Mouse (Mus musculus): ENCODE measurements around the gene Acsm5.
"Not testable (repeated sequence)": the region's sequence is repeated elsewhere in the genome, so short reads cannot be mapped to it uniquely, and the experiment has no call there.

Acsm5 gene

DNA sequence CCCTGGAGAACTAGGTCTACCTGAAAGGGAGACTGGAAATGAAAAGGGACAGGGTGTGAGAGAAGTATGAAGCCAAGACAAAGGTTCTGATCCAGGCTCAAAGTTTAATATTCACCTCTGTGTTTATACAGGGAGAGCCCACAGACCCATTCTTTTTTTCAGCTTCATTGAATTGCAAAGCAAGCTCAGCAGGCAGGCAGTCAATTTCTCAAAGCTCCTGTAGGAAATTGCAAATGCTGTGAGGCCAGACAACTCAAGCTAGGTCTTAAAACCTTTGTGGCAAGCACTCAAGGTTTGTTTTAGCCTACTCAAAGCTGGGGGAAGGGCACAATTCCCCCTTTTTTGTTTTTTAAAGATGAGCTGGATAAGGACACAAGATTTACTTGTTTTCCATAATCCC is 26.3 kb downstream of the Acsm5 start:
- no peak for DNase-seq (ENCODE audit: low spot score in 2 of 2)

DNA sequence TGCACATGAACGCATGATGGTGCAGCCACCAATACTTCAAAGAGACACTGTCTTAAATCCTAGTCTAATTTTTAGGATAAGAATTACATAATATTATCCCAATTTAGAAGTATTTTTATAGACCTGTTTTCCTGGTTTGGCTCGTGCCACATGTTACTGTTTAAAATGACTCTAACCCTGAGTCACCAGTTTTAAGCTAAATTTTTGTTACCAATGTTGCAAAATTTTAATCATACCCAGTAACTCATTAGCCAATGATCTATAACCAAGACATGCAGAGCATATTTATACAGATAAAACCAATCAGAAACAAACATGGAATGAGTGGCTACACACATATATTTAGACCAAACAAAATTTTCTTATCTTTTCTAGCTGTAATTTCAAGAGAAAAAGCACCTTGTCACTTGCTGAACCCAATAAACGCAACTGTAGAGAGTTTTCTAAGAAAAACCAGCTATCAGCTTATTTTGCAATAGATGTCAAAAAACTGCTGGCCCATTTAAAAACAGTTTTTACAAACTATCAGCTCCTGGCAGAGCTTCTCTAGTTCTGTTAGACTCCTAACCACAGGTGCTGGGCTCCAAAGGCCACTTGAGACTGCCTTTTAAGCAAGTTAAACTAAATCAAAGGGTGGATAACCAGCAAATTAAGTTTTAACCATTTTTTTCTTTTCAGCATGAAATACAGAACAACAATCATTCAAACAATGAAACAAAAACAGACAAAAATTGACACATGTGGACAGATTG is 31.4 kb downstream of the Acsm5 start:
- no peak for DNase-seq (ENCODE audit: low spot score in 2 of 2)

- no peak for DNase-seq (ENCODE audit: low spot score in 2 of 2)
Measured at GRCm38 (mm10) chr7:119554040-119554439, 34.8 kb downstream of the Acsm5 start, which contains the start of gene Acsm2. Acsm2 (plus strand) TSS chr7:119554340.

- no peak for DNase-seq (ENCODE audit: low spot score in 2 of 2)
Measured at GRCm38 (mm10) chr7:119559789-119560451, 40.7 kb downstream of the Acsm5 start.

DNA sequence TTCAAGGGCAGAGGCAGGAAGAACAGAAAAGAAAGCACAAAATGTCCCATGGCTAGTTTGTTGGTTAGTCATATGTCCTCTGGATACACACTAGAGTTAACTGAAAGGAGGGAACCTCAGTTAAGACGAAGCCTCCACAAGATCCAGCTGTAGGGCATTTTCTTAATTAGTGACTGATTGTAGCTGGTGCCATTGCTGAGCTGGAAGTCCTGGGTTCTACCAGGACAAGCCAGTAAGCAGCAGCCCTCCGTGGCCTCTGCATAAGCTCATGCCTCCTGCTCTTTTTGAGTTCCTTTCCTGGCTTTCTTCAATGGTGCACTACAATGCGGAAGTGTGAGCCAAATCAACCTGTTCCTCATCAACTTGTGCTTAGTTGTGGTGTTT is 41.2 kb downstream of the Acsm5 start:
- no peak for DNase-seq (ENCODE audit: low spot score in 2 of 2)

- no peak for DNase-seq (ENCODE audit: low spot score in 2 of 2)
Measured at GRCm38 (mm10) chr7:119561441-119561840, 42.2 kb downstream of the Acsm5 start.

DNA sequence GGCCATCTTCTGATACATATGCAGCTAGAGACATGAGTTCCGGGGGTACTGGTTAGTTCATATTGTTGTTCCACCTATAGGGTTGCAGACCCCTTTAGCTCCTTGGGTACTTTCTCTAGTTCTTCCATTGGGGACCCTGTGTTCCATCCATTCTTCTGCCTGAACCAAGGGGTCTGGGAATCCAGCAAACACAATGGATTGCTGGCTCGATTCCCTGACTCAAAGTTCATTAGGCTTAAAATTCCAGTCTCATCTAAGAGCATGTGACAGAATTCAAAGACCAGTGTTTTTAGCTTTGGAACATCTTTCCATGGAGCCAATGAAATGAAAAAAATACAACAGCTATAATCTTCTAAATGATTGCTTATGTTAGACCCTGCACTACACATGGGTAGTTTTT is 43.2 kb downstream of the Acsm5 start:
- DNase-seq (ENCODE audit: low spot score in 2 of 2) = not testable (repeated sequence)

DNA sequence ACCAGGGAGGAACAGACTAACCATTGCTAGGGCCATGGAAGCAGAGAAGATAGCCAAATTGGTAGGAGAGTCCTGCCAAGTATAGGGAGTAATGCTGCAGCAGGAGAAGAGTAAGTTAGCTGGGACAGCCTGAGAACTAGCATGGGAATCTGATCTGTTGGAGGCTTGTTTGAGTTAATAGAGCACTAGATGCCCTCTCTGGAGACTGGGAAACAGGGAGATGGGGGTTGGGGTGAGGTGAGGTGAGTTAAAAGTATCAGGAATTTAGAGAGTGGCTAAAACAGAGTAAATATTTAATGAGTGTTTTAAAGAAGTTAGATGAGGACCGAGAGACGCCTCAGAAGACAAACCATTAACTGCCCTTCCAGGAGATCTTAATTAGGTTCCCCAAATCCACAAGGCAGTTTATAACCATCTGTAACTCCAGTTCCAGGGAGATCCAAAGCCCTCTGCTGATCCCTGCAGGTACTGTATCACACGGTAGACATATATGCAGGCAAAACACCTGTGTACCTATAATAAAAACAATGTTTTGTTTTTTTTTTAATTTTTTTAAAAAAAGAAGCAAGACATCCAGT is 75.4 kb downstream of the Acsm5 start:
- no peak for DNase-seq (ENCODE audit: low spot score in 2 of 2)
